Mouse (Mus musculus) CD4-positive helper T cell, adult 2 months (primary cell): ENCODE measurements at regions not wholly inside any gene's neighbourhood (a gene's known extent, or its start where the extent isn't known, plus 50 kb on each side); places are given as distances from the start of the nearest gene placed in this dataset.
A peak's percentile ranks its signal among the peaks of the same experiment; 100 is the strongest.
"Not testable (repeated sequence)": the region's sequence is repeated elsewhere in the genome, so short reads cannot be mapped to it uniquely, and the experiment has no call there.

ENCODE experiments used
- DNase-seq: peaks from one replicate; pipeline ENCODE4 v3.0.0-alpha.2; 2012; ENCODE audit warnings: low read depth, missing footprints, low spot score

GRCm38 (mm10) chr2:75781781-75782211, 50.2 kb upstream of the Agps start:
- no peak for DNase-seq

DNA sequence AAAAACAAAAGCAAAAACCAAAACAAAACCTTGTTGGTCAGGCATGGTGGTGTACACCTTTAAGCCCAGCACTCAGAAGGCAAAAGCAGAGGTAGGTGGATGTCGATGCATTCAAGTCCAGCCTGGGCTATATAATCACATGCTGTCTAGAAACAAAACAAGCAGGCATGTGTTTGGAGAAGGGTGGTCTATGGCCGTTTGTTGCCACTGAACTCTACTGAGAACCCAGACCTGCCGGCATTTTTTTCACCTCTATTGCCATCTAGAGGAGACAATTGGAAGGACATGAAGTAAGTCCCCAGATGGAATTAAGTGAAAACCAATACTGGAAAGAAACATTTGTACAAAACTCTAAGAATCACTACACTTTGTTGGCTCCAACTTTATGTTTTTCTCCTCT, 50.9 kb upstream of the Agps start:
- DNase-seq: peak; percentile 64

DNA sequence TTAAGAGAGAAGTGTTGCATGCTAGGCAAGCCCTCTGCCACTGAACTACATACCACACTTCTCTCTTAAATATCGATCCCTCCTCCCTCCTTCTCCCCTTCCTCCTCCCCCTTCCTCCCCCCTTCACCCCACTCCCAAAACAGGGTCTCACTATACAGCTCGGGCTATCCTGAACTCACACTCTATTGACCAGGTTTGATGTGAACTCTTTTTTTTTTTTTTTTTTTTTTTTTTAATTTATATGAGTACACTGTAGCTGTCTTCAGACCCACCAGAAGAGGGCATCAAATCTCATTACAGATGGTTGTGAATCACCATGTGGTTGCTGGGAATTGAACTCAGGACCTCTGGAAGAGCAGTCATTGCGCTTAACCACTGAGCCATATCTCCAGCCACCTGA, 53.3 kb upstream of the Agps start:
- not testable (repeated sequence) for DNase-seq

GRCm38 (mm10) chr2:75777040-75777451, 54.9 kb upstream of the Agps start:
- peak; percentile 70 for DNase-seq

DNA sequence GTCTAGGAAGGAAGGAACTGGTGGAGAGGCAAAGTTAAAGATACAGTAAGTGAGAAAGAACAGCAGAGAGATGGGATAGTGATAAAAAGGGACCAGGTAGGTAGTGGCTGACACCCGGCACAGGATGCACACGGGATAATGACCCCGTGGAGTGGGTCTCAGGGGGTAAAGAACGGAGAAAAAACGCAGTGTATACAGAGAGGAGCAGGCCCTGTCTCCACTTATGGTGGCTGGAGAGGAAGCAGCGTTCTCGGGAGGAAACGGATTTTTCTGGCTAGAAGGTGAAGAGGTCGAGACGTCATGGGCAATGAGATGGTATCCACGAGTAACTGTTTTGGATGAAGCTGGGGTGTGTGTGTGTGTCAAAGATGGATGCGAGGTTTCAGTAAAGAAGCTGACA, 55.4 kb upstream of the Agps start:
- DNase-seq: no peak

DNA sequence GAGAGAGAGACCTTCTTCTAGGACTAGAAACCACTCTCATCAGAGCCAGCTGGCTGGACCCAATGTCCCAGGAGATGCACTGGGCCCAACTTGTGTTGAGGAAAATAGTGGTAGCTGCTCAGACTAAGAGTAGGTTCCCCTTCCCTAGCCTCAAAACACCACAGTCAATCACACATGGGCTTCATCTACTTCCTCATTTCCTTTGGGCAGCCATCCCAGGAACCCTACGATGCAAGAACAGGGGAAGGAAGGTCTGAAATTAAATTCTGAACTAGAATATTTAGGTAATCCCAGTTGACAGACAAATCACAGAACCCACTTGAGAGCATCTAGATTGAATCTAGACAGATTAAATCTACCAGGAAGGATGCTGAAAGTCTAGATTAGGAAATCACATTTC, 56.8 kb upstream of the Agps start:
- no peak for DNase-seq

- no peak for DNase-seq
These were observed 58.5 kb upstream of the Agps start for GRCm38 (mm10) chr2:75773431-75773830.

DNA sequence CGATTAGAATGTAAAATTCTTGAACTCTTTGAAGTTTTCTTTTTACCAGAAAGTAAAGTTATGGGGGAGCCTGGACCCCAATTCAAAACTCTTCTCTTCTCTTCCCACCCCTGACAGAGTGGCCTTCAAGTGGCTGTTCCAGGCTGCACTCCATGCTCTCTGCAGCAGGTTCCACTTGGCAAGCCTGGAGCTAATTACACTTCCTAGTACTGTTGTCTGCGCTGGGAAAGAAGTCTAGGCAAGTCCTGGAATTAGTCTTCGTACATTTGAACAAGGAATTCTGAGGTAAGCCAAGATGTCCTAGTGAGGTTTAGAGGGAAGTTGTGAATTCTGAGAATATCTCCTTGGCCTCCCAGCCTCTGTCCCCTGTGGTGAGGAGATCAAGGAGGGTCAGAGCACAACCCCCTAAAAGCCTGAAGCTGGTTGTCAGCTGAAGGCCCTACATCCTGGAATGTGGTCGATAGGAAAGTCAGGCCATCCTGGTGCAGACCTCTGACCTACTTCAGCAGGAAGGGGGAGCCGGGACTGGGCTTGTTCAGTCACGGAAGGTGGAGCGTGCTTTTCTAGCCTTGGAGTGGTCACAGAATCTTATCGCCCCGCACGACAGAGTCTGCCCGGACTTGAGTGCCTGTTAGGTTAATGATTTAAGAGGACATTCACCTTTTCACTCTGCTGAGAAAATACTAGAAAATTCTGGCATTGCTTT, 59.6 kb upstream of the Agps start:
- no peak for DNase-seq

GRCm38 (mm10) chr2:75770633-75771032, 61.3 kb upstream of the Agps start:
- no peak for DNase-seq

DNA sequence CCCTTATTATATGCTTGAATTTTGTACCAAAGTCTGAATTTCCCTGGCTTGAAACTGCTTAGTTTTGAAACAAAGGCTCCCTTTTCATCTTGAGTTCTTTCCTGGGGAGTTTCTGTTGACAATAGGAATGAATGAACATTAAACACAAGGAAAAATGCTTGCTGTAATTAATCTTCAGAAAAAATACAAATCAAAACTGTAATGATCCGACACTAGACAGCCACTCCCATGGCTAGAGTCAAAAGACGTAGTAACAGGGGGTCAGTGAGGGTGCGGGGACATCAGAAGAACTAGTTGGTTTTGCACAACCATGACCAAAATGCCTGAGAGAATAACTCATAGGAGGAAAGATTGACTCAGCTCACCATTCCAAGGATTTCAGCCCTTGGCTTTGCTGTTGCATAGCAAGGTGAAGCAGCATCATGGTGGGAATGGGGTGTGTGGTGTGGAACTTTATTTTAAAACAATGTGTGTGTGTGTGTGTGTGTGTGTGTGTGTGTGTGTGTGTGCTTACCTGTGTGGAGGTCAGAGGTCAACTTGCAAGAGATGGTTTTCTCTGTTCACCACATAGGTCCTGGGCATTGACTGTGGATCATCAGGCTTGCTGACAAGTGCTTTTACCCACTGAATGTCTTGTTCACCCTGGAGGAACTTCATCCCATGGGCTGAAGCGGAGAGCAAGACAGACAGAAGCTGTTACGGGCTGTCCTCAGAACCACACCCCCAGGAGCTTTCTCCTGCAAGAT, 63.2 kb upstream of the Agps start:
- no peak for DNase-seq

DNA sequence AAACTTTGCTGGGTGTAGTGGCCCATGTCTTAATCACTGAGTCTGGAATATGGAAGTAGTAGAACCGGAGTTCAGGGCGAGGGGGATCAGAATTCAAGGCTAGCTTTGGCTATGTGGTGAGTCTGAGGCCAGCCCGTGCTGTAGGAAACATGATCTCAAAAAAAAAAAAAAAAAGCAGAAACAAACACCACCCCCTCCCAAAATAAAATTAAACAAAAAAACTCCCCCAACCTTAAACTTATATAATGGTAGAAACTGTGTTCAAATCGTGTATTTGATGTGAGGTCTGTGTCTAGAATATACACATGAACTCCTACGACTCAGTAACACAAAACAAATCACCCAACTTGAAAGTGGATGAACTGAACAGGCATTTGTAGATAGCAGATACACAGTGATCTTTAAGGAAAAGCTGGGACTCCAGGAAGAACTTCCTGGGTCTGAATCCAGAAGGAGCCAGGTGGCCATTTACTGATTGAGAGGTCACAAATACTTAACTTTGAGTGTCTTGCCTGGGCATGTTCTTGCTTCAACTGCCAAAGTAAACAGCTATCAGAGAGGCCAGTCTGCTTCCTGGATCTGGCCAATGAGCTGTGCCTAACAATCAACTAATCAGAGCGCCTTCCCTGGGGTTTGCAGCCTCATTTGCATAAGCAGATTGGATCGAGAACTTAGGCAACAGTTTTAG, 63.6 kb upstream of the Nfe2l2 start:
- DNase-seq: no peak

GRCm38 (mm10) chr2:75765403-75765802, 61.0 kb upstream of the Nfe2l2 start:
- DNase-seq: no peak

- DNase-seq: peak; percentile 57
These were observed 58.8 kb upstream of the Nfe2l2 start for GRCm38 (mm10) chr2:75763252-75763651.

- DNase-seq: no peak
These were observed 57.6 kb upstream of the Nfe2l2 start for GRCm38 (mm10) chr2:75762030-75762429.

- DNase-seq: no peak
These were observed 57.2 kb upstream of the Nfe2l2 start for GRCm38 (mm10) chr2:75761626-75762025.

- DNase-seq: no peak
These were observed 54.9 kb upstream of the Nfe2l2 start for GRCm38 (mm10) chr2:75759196-75759885.

DNA sequence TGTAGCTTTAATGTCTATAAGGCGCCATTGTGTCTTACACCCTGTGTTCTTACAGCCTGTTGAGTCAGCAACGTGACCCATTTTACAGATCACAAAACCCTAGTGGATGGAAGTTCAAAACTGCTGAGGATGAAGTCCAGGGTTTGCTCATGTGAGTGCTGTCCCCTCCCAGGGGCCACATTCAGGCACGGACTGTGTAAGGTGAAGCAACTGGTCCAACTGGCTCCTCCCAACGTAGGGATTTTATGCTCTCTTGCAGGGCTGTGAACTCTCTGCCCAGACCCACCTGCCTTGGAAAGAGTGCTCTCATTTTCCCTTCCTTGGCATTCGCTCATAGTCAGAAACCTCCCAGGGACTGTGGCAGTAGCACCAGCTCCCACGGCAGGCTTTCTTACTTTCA, 53.8 kb upstream of the Nfe2l2 start:
- no peak for DNase-seq

- no peak for DNase-seq
These were observed 52.5 kb upstream of the Nfe2l2 start for GRCm38 (mm10) chr2:75756704-75757638.

DNA sequence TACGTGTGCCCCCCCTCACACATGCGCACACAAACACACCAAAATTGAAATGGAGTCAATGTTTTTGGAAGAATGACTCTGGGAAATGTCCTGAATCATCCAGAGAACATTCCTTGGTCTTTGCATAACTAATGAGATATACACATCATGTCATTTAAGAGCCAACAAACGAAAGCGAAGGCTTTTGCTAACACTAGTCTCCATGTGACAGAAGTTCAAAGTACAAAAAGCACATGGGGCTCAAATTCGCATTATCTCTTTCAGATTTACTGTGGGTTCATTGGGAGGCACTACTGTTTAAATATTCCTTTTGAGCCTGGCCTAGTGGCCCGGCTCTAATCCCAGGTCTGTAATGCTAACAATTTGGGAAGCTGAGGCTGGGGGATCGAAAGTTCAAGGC, 50.2 kb upstream of the Nfe2l2 start:
- no peak for DNase-seq
